Mouse (Mus musculus): Measurements from ENCODE around the gene Psmc6. TPM values are rescaled to one million over a fixed set of nuclear protein-coding genes. Genes with fewer than 3 reads are reported as not detected.
A peak's percentile ranks its signal among the peaks of the same experiment; 100 is the strongest.

The Psmc6 gene
- polyA plus RNA-seq, 1 experiment = 3.3 TPM

DNA sequence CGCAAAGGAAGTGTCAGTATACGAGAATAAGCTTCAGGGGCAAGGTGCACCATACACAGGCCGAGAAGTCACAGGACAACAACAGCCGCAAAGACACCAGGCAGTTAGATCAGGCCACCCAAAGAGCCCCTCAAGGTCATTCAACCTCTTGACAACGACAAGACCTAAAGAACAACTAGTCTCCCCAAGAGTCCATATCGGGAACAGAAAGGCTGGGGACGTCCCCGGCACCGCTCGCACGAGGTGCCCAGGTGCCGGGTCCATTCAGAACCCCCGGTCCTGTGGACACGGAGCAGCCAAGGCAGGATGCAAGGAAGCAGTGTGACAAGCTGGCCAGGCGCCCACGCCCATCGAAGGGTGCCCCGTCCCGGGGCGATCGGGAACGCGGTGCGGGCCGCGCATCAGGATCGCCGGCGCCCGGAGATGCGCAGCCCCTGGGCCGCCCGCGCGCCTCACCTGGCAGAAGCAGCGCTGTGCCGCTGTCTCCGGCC lies 11.6 kb upstream of the Psmc6 start:
- TF ChIP-seq GATA1 (IDR thresholded peaks at IDR 0.05; ENCODE audit: borderline replicate concordance, low read length) (no peak), FLI1 (IDR thresholded peaks at IDR 0.05; ENCODE audit: low read length) (no peak)
- Histone ChIP-seq H3K27me3 (replicated peaks) (no peaks in the 10 kb centered on the region), H3K4me1 (peaks cover 82% of the 10 kb centered on the region), H3K4me3 (replicated peaks) (peak overlapping the region; percentile 94), H3K9me3 (no peaks in the 10 kb centered on the region), H3K36me3 (replicated peaks; ENCODE audit: low read length) (peaks cover 11% of the 10 kb centered on the region)

DNA sequence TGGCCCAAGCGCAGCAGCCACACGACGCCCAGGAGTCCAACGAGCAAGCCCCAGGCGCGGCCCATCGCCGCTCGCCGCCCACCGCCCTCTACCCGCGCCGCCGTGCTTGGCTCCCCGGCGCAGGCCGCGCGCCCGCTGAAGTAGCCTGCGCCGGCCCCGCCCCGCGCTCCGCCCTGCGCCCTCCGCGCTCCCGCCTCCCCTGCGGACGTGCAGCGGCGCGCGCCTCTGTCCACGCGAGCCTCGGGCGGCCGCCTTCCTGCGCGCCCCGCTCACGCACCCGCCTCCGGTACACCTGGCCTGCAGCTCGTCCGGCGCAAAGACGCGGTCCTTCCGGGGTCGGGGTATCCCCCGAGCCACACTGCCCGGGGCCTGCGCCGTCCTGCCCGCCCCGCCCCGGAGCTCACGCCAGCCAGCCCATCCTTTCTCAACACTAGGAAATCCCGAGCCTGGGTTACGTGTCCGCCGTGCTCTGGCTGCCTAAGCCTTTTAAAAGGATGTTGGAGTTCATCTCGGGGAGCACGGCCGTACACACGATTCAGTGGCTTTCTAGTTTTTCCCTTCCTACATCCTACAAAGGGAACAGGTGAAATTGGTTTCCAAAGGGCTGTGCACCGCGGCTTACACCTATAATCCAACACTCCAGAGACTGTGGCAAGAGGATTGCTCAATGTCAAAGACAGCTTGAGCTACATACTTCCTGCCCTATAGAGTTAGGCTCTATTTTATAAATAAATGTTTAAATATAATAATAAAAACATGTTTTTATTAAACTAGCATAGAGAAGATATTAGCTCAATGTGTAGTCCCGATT lies 11.0 kb upstream of the Psmc6 start, which contains the start of gene Ero1l:
TSS of gene Ero1l (minus strand) at position 346 of the 811 bp plus-strand sequence.
- TF ChIP-seq GATA1 (IDR thresholded peaks at IDR 0.05; ENCODE audit: borderline replicate concordance, low read length) = no peak
- no peak for TF ChIP-seq FLI1 (IDR thresholded peaks at IDR 0.05; ENCODE audit: low read length)
- no peaks in the 10 kb centered on the region for H3K27me3 ChIP-seq (replicated peaks)
- peak within 1 kb of the TSS; percentile 94 for H3K4me3 ChIP-seq (replicated peaks)
- peaks cover 82% of the 10 kb centered on the region for H3K4me1 ChIP-seq
- no peaks in the 10 kb centered on the region for H3K9me3 ChIP-seq
- peaks cover 4% of the 10 kb centered on the region for H3K36me3 ChIP-seq (replicated peaks; ENCODE audit: low read length)

DNA sequence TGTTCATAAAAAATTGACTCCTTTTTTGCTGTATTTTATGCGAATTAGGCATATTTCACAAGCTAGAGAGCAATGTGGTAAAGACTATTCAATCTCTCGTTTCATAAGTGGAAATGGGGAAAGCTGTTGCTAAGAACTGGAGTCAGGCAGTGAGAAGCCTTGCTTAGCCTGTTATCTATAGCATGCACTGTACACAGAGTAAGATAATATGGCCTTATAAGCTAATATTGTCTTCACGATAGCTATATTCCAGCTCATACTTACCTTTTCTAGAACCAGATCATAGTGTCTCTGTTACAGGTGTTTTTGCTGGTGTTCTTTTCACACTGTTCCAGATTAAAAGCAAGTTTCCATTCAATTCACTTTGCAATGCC lies 10.4 kb upstream of the Psmc6 start:
- no peak for TF ChIP-seq GATA1 (IDR thresholded peaks at IDR 0.05; ENCODE audit: borderline replicate concordance, low read length)
- Histone ChIP-seq H3K9me3 (no peaks in the 10 kb centered on the region), H3K4me1 (peaks cover 76% of the 10 kb centered on the region), H3K36me3 (replicated peaks; ENCODE audit: low read length) (no peaks in the 10 kb centered on the region), H3K4me3 (replicated peaks) (peak overlapping the region; percentile 94), H3K27me3 (replicated peaks) (no peaks in the 10 kb centered on the region)

DNA sequence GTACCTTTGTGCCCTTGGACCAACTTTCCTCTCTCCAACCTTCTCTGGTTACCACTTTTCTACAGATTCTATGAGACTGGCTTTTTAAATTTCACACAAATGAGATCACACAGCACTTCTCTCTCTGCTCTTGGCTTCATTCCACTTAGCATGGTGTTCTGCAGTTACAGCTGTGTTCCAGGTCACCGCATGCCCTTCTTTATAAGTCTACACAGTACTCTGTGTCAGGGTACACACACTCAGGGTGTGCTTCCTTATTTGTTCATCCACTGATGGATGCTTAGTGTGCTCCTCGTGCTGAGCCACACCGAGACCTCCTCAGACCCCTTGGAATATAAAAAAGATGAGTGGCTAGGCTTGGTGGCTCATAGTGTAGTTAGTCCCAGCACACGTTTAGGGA lies 9.5 kb upstream of the Psmc6 start:
- no peaks in the 10 kb centered on the region for H3K27me3 ChIP-seq (replicated peaks)
- peaks cover 70% of the 10 kb centered on the region for H3K4me1 ChIP-seq
- H3K4me3 ChIP-seq (replicated peaks) = peak overlapping the region; percentile 16
- no peaks in the 10 kb centered on the region for H3K36me3 ChIP-seq (replicated peaks; ENCODE audit: low read length)
- H3K9me3 ChIP-seq = no peaks in the 10 kb centered on the region
- TF ChIP-seq FLI1 (IDR thresholded peaks at IDR 0.05; ENCODE audit: low read length) = no peak
- no peak for TF ChIP-seq GATA1 (IDR thresholded peaks at IDR 0.05; ENCODE audit: borderline replicate concordance, low read length)

DNA sequence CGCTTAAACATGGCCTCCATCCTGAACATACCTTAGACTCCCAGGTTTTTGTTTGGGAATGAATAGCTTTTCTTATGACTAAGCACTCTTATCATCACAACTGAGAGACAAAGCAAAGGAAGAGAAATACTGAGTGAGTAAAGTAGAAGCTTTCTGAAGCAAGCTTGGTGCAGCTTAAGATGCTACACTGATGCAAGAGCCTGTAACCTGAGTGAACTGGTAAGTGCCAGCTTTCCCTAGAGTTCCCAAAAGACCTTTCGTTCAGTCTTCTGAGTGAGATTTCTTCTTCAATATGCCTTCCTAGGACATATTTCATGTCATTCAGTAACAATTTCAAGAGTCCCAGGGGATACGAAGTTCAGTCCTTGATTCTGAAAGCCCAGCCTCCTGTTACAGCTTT lies 8.5 kb upstream of the Psmc6 start:
- Histone ChIP-seq H3K9me3 (no peaks in the 10 kb centered on the region), H3K27me3 (replicated peaks) (no peaks in the 10 kb centered on the region), H3K36me3 (replicated peaks; ENCODE audit: low read length) (no peaks in the 10 kb centered on the region), H3K4me3 (replicated peaks) (no peak overlapping the region), H3K4me1 (peaks cover 70% of the 10 kb centered on the region)
- TF ChIP-seq FLI1 (IDR thresholded peaks at IDR 0.05; ENCODE audit: low read length) (no peak), GATA1 (IDR thresholded peaks at IDR 0.05; ENCODE audit: borderline replicate concordance, low read length) (no peak)

DNA sequence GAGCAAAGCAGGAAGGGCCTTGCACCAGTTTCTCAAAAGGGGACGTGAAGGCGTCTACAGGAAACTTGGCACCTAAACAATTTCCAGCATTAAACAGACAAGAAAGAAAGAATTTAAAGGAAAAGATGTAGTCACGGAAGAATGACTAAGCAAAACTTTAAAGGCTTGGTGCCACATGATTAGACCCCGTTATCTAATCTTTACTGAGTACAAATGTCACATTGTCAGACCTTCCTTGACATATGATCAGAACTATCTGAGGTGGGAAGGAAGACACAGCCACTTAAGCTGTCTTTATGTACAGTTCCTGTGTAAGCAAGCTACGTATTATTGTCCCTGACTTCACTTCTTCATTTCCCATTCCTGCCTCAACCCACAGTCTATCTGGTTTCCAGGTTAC lies 8.0 kb upstream of the Psmc6 start:
- no peaks in the 10 kb centered on the region for H3K36me3 ChIP-seq (replicated peaks; ENCODE audit: low read length)
- H3K27me3 ChIP-seq (replicated peaks) = no peaks in the 10 kb centered on the region
- peak overlapping the region; percentile 75 for H3K4me3 ChIP-seq (replicated peaks)
- TF ChIP-seq FLI1 (IDR thresholded peaks at IDR 0.05; ENCODE audit: low read length) (no peak), GATA1 (IDR thresholded peaks at IDR 0.05; ENCODE audit: borderline replicate concordance, low read length) (no peak)
- no peaks in the 10 kb centered on the region for H3K9me3 ChIP-seq
- peaks cover 68% of the 10 kb centered on the region for H3K4me1 ChIP-seq

DNA sequence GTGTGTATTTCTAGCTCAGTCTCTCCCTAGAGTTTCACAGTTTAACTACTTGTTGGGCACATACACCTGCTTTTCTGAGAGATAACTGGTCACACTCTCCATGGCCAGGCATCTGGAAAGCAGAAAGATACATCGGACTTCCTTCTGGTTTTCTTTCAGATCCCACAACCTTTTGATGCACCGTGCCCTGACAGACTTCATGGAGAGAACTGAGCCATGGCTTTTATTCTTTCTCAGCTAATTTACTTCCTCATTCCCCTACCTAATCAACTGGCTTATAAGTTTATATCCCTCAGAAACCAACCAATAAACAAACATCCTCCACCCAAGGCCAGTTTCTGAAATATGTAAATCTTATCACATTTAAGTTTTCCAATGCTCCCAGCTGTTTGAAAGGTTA lies 7.1 kb upstream of the Psmc6 start:
- H3K9me3 ChIP-seq = no peaks in the 10 kb centered on the region
- no peaks in the 10 kb centered on the region for H3K36me3 ChIP-seq (replicated peaks; ENCODE audit: low read length)
- TF ChIP-seq FLI1 (IDR thresholded peaks at IDR 0.05; ENCODE audit: low read length) (no peak), GATA1 (IDR thresholded peaks at IDR 0.05; ENCODE audit: borderline replicate concordance, low read length) (no peak)
- H3K4me1 ChIP-seq = peaks cover 62% of the 10 kb centered on the region
- no peak overlapping the region for H3K4me3 ChIP-seq (replicated peaks)
- no peaks in the 10 kb centered on the region for H3K27me3 ChIP-seq (replicated peaks)

DNA sequence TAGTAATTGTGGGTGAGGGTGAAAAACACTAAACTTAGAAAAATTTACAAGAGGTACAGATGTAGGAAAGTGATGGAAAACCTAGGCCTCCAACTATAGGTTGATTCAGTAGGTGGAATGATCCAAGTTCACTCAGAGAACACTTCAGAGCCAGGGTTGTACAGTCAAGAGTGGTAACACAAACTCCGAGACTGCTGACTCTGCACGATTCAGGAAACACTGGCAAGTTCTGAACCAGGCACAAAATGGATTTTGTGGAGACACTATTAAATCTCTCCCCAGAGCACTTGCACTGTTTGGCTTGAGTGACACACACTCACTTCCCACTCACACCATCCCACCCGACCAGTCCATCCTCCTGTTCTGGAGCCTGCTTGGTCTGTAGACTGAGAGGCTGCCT lies 6.3 kb upstream of the Psmc6 start:
- Histone ChIP-seq H3K27me3 (replicated peaks) (no peaks in the 10 kb centered on the region), H3K36me3 (replicated peaks; ENCODE audit: low read length) (no peaks in the 10 kb centered on the region), H3K4me1 (peaks cover 66% of the 10 kb centered on the region), H3K9me3 (no peaks in the 10 kb centered on the region), H3K4me3 (replicated peaks) (no peak overlapping the region)
- no peak for TF ChIP-seq GATA1 (IDR thresholded peaks at IDR 0.05; ENCODE audit: borderline replicate concordance, low read length)
- no peak for TF ChIP-seq FLI1 (IDR thresholded peaks at IDR 0.05; ENCODE audit: low read length)

DNA sequence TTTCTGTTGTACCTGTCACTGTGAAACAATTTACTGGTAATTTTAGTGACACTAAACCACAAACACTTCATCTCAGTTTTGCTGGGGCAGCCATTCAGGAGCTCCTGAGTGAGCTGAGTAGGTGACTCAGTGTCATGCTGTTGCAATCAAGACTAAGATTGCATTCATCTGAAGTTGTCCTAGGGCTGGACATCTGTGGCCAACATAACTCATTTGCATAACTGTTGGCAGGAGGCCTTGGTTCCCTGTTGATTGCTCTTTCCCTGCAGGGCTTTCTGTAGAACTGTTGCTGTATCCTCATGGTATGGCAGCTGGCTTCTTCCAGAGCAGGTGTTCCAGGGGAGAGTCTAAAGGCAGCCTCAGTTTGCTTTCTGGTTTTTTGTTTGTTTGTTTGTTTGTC lies 4.1 kb upstream of the Psmc6 start:
- Histone ChIP-seq H3K4me1 (peaks cover 55% of the 10 kb centered on the region), H3K27me3 (replicated peaks) (no peaks in the 10 kb centered on the region), H3K36me3 (replicated peaks; ENCODE audit: low read length) (no peaks in the 10 kb centered on the region), H3K9me3 (no peaks in the 10 kb centered on the region), H3K4me3 (replicated peaks) (peak overlapping the region; percentile 7)
- no peak for TF ChIP-seq GATA1 (IDR thresholded peaks at IDR 0.05; ENCODE audit: borderline replicate concordance, low read length)
- TF ChIP-seq FLI1 (IDR thresholded peaks at IDR 0.05; ENCODE audit: low read length) = no peak

DNA sequence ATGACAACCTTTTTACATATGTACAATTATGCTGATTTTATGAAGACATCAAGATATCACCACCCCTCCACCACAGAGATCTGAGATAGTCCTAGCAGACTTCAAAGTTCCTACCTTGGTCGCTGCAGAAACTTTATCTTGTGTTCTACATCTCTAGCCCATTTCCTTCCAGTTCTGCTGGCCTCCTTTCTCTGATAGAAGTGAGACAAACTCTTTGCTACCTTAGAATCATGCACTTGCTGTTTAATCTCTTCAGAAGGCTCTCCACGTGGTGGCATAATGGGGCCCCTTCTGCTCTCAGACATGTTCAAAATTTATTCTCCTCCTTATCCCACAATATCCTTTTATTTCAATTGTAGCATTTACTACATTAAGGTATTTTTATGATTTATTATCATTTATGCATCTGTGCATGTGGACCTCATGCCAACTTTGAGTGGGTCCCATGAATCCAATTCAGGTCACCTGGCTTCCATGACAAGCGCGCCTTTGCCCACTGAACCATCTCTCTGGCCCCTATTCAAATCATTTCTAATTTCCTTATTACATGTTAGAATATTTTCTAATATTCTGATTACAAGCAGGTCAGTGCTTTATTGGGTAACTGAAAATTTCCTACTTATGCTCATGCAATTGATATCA lies 1.4 kb upstream of the Psmc6 start:
- H3K36me3 ChIP-seq (replicated peaks; ENCODE audit: low read length) = peaks cover 18% of the 10 kb centered on the region
- H3K4me1 ChIP-seq = peaks cover 43% of the 10 kb centered on the region
- no peaks in the 10 kb centered on the region for H3K27me3 ChIP-seq (replicated peaks)
- H3K9me3 ChIP-seq = no peaks in the 10 kb centered on the region
- TF ChIP-seq GATA1 (IDR thresholded peaks at IDR 0.05; ENCODE audit: borderline replicate concordance, low read length) = no peak
- no peak for TF ChIP-seq FLI1 (IDR thresholded peaks at IDR 0.05; ENCODE audit: low read length)
- no peak overlapping the region for H3K4me3 ChIP-seq (replicated peaks)
